8 mouse cellular contexts compared by ENCODE assay signal in the genomic region with DNA sequence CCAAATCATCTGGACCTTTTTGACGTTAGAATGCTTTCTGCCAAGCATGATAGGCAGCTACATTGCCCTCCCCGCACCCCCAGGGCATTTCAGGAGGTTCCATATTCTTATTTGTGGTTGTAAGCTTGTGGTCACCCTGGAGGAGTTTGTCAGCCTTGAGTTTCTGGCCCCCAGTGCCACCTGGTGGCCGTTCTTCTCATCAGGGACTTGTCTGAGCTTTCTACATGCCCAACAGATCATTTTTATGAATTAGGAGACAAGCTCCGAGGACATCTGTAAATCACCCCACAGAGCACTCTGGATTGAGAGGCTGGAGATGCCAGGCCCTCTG. TPM values are rescaled to one million over a fixed set of nuclear protein-coding genes. Genes with fewer than 3 reads are reported as not detected.
A peak's percentile ranks its signal among the peaks of the same experiment; 100 is the strongest.
DNase-seq lines count a peak whose midpoint lies in the region; ATAC-seq and TF ChIP-seq lines count a peak whose summit lies in the region.

No protein-coding gene starts in this region.

- no peak for ATAC-seq in forebrain, embryonic 14.5 days
- ATAC-seq in forebrain, embryonic 12.5 days (ENCODE audit: low FRiP score), result no peak

- dilution Hi-C loops in CH12.LX (cut with MboI; ENCODE audit: extremely low pct_ligation_motif_present, extremely low pct_unique_long_range_greater_than_20kb, low sequenced_read_pairs), result no loop called here

- no peak overlapping the region for H3K4me2 ChIP-seq in forebrain, embryonic 14.5 days (ENCODE audit: low read length)
- no peak overlapping the region for H3K4me2 ChIP-seq in forebrain, embryonic 12.5 days
- H3K4me2 ChIP-seq in CH12.LX (ENCODE audit: insufficient read depth, low read depth, poor library complexity, severe bottlenecking), result no peak overlapping the region

- peak; percentile 57 for TF ChIP-seq RAD21 in CH12.LX (IDR thresholded peaks at IDR 0.05; ENCODE audit: low read depth, low read length)

- H3K36me3 ChIP-seq in forebrain, embryonic 14.5 days (ENCODE audit: control insufficient read depth, insufficient read depth, low read length), result no peaks in the 10 kb centered on the region
- H3K36me3 ChIP-seq in forebrain, embryonic 12.5 days (replicated peaks), result no peaks in the 10 kb centered on the region
- H3K36me3 ChIP-seq in CH12.LX (replicated peaks in 1 of 2; ENCODE audit: control insufficient read depth in 1 of 2, insufficient read depth in 1 of 2, low read length in 1 of 2), result no peaks in the 10 kb centered on the region

- WGBS in forebrain, embryonic 14.5 days, result 56% methylated on average over 4 of the region's 4 CpGs
- 52% methylated on average over 4 of the region's 4 CpGs for WGBS in forebrain, embryonic 12.5 days

- peak in 1 of 2 experiments; percentile 79; a peak in 3 of 4 replicates for TF ChIP-seq CTCF in CH12.LX (conservative IDR thresholded peaks at IDR 0.05 in 1 of 2, IDR thresholded peaks at IDR 0.05 in 1 of 2; ENCODE audit: low read depth in 2 of 2, low read length in 2 of 2)
- TF ChIP-seq CTCF in layer of hippocampus, adult 2 months (conservative IDR thresholded peaks at IDR 0.05), result peak; percentile 78

- no peaks in the 10 kb centered on the region for H3K4me1 ChIP-seq in forebrain, embryonic 14.5 days (ENCODE audit: control insufficient read depth, insufficient read depth, low read length)
- H3K4me1 ChIP-seq in forebrain, embryonic 12.5 days, result peaks cover 7% of the 10 kb centered on the region; the same call in 1 of the 2 replicates
- no peaks in the 10 kb centered on the region for H3K4me1 ChIP-seq in CH12.LX (ENCODE audit: control insufficient read depth in 1 of 2, insufficient read depth in 2 of 2)

- peak; percentile 61 for DNase-seq in forebrain, embryonic 14.5 days (ENCODE audit: low spot score)
- peak; percentile 48 for DNase-seq in CH12.LX (ENCODE audit: extremely low read depth)
- DNase-seq in cerebellum, adult 11 months, result peak; percentile 79
- peak; percentile 30 to 47 for DNase-seq in frontal cortex, postnatal 36 days (ENCODE audit: low spot score in 2 of 2)
- DNase-seq in layer of hippocampus, adult 2 months (ENCODE audit: low spot score in 2 of 2), result peak; percentile 42 to 67
- DNase-seq in lung, postnatal 25 days (ENCODE audit: low spot score), result peak; percentile 11
- peak; percentile 52 to 74 for DNase-seq in spleen, postnatal 4 days (ENCODE audit: low spot score in 2 of 2)

- H3K4me3 ChIP-seq in forebrain, embryonic 14.5 days (ENCODE audit: low read depth, low read length), result no peak overlapping the region
- H3K4me3 ChIP-seq in forebrain, embryonic 12.5 days (replicated peaks), result no peak overlapping the region
- no peak overlapping the region for H3K4me3 ChIP-seq in CH12.LX (replicated peaks in 1 of 3; ENCODE audit: low read depth in 2 of 3, low read length in 2 of 3, poor library complexity in 1 of 3)
- no peak overlapping the region for H3K4me3 ChIP-seq in layer of hippocampus, adult 2 months

- no peaks in the 10 kb centered on the region for H3K9me3 ChIP-seq in forebrain, embryonic 14.5 days (replicated peaks; ENCODE audit: control insufficient read depth, low read length)
- peaks cover 5% of the 10 kb centered on the region; the same call in 1 of the 2 replicates for H3K9me3 ChIP-seq in forebrain, embryonic 12.5 days
- peaks cover 12% of the 10 kb centered on the region for H3K9me3 ChIP-seq in CH12.LX (replicated peaks; ENCODE audit: low read length)

- TF ChIP-seq EP300 in CH12.LX (IDR thresholded peaks at IDR 0.05; ENCODE audit: low read length), result no peak

- in situ Hi-C loops in CH12.LX (cut with MboI; ENCODE audit: low pct_ligation_motif_present, low pct_unique_long_range_greater_than_20kb, low sequenced_read_pairs), result no loop called here

- H3K27me3 ChIP-seq in forebrain, embryonic 14.5 days (replicated peaks; ENCODE audit: control insufficient read depth, insufficient read depth, low read length), result no peaks in the 10 kb centered on the region
- H3K27me3 ChIP-seq in forebrain, embryonic 12.5 days, result no peaks in the 10 kb centered on the region
- H3K27me3 ChIP-seq in CH12.LX (replicated peaks), result peaks cover 81% of the 10 kb centered on the region

- H3K79me2 ChIP-seq in CH12.LX (replicated peaks; ENCODE audit: control insufficient read depth, extremely low read depth, insufficient read depth, poor library complexity, severe bottlenecking), result no peaks in the 10 kb centered on the region

- no peak overlapping the region for H3K9ac ChIP-seq in forebrain, embryonic 14.5 days (ENCODE audit: low read length)
- H3K9ac ChIP-seq in forebrain, embryonic 12.5 days, result no peak overlapping the region
- H3K9ac ChIP-seq in CH12.LX (ENCODE audit: insufficient read depth, low read depth), result no peak overlapping the region

- no peak for TF ChIP-seq POLR2A in CH12.LX (IDR thresholded peaks at IDR 0.05; ENCODE audit: low read depth, low read length)

- H3K27ac ChIP-seq in forebrain, embryonic 14.5 days (ENCODE audit: low read depth, low read length), result no peak overlapping the region
- no peak overlapping the region for H3K27ac ChIP-seq in forebrain, embryonic 12.5 days
- H3K27ac ChIP-seq in CH12.LX (ENCODE audit: insufficient read depth, low read depth), result no peak overlapping the region
- no peak overlapping the region for H3K27ac ChIP-seq in layer of hippocampus, adult 2 months

TF ChIP-seq in CH12.LX, 34 proteins besides CTCF, POLR2A, EP300 and RAD21:
- TF ChIP-seq KAT2A (IDR thresholded peaks at IDR 0.05; ENCODE audit: insufficient replicate concordance, low read length) (no peak), ETS1 (conservative IDR thresholded peaks at IDR 0.05; ENCODE audit: low read depth, low read length) (no peak), SMC3 (IDR thresholded peaks at IDR 0.05; ENCODE audit: low read depth, low read length) (peak; percentile 80)

RNA-seq across cellular contexts. Expression of a gene that starts 19.9 kb away (rescaled TPM):
- not detected in 2 replicates for polyA plus RNA-seq in forebrain, embryonic 14.5 days (2014; fragmentation: Nextera tagmentation; extraction: Ambion mirVana)
- polyA plus RNA-seq in forebrain, embryonic 12.5 days (2016; fragmentation: Nextera tagmentation; extraction: Ambion mirVana), result not detected in 2 replicates
- total RNA-seq in CH12.LX (2012; rRNA removed) (0.30 TPM in 1 of 2 replicates, not detected in the other), CH12.LX (2014; rRNA removed) (not detected in 2 replicates)
- not detected in 2 replicates for polyA plus RNA-seq in CH12.LX (2012; ENCODE audit: insufficient read length, low read depth)
- not detected for total RNA-seq in layer of hippocampus, adult 2 months (2021)

RNA-seq across cellular contexts. Expression of a gene that starts 23.9 kb away (rescaled TPM):
- polyA plus RNA-seq in forebrain, embryonic 14.5 days (2014; fragmentation: Nextera tagmentation; extraction: Ambion mirVana), result not detected in 2 replicates
- polyA plus RNA-seq in forebrain, embryonic 12.5 days (2016; fragmentation: Nextera tagmentation; extraction: Ambion mirVana), result not detected in 2 replicates
- total RNA-seq in CH12.LX (2012; rRNA removed), result not detected in 2 replicates
- total RNA-seq in CH12.LX (2014; rRNA removed), result not detected in 2 replicates
- polyA plus RNA-seq in CH12.LX (2012; ENCODE audit: insufficient read length, low read depth), result not detected in 2 replicates
- not detected for total RNA-seq in layer of hippocampus, adult 2 months (2021)

RNA-seq across cellular contexts. Expression of a gene that starts 49.2 kb away (rescaled TPM):
- polyA plus RNA-seq in forebrain, embryonic 14.5 days (2014; fragmentation: Nextera tagmentation; extraction: Ambion mirVana), result not detected in 2 replicates
- polyA plus RNA-seq in forebrain, embryonic 12.5 days (2016; fragmentation: Nextera tagmentation; extraction: Ambion mirVana), result not detected in 2 replicates
- total RNA-seq in CH12.LX (2012; rRNA removed) (not detected in 2 replicates), CH12.LX (2014; rRNA removed) (not detected in 2 replicates)
- not detected in 2 replicates for polyA plus RNA-seq in CH12.LX (2012; ENCODE audit: insufficient read length, low read depth)
- total RNA-seq in layer of hippocampus, adult 2 months (2021), result not detected

Comparison
In these comparisons a context has a peak if more than half of its experiments do, and no peak if none do; other contexts are left out.
1. DNase-seq: peak in every context shown above with its lines; median percentile 79 in cerebellum, adult 11 months; 63 in spleen, postnatal 4 days; 61 in forebrain, embryonic 14.5 days; 54 in layer of hippocampus, adult 2 months; 48 in CH12.LX; 38 in frontal cortex, postnatal 36 days; 11 in lung, postnatal 25 days.